Comparison of ENCODE assay signal across 24 mouse cellular contexts in the genomic region with DNA sequence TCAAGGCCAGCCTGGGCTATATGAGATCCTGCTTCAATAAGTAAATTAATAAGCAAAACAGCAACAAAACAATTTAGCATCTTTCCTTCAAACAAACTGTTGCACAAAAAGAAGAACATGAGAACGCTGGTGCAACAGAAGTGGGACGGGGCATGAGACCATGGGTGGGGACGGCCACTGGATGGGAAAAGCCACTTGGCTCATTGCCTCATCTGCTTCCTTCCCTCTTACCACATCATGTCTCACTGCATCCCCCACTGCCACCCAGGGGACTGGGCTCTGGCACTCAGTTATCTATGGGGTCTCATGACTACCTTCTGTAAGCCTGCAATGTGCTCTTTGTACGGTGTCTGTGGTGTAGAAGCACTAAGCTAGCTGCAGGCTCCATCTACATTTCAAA. TPM values are rescaled to one million over a fixed set of nuclear protein-coding genes. Genes with fewer than 3 reads are reported as not detected.
DNase-seq lines count a peak whose midpoint lies in the region; ATAC-seq and TF ChIP-seq lines count a peak whose summit lies in the region.
"Had no signal": no experiment of that assay in that cellular context is flagged by ENCODE, and none has a peak within 500 bp of the region (broad histone marks: within the 10 kb centered on the region; RNA-seq: fewer than 3 reads in every experiment).

No protein-coding gene starts in this region.

- no peak overlapping the region for H3K27ac ChIP-seq in CH12.LX (ENCODE audit: insufficient read depth, low read depth)
- H3K27ac ChIP-seq: embryonic facial prominence, embryonic 13.5 days; embryonic facial prominence, embryonic 15.5 days; forebrain, embryonic 10.5 days; forebrain, embryonic 12.5 days had no signal

- H3K9ac ChIP-seq in CH12.LX (ENCODE audit: insufficient read depth, low read depth), result no peak overlapping the region
- H3K9ac ChIP-seq: embryonic facial prominence, embryonic 13.5 days; embryonic facial prominence, embryonic 15.5 days; forebrain, embryonic 12.5 days had no signal

- no peak for TF ChIP-seq POLR2A in CH12.LX (IDR thresholded peaks at IDR 0.05; ENCODE audit: low read depth, low read length)

- H3K4me1 ChIP-seq in CH12.LX (ENCODE audit: control insufficient read depth in 1 of 2, insufficient read depth in 2 of 2), result peaks cover 26 to 65% of the 10 kb centered on the region in 2 experiments

- 0 out of 2 replicates have a peak overlapping the region, but pooled peaks have one; percentile 14 for H3K4me2 ChIP-seq in CH12.LX (ENCODE audit: insufficient read depth, low read depth, poor library complexity, severe bottlenecking)
- H3K4me2 ChIP-seq: embryonic facial prominence, embryonic 13.5 days; embryonic facial prominence, embryonic 15.5 days; forebrain, embryonic 12.5 days had no signal

- H3K79me2 ChIP-seq in CH12.LX (replicated peaks; ENCODE audit: control insufficient read depth, extremely low read depth, insufficient read depth, poor library complexity, severe bottlenecking), result no peaks in the 10 kb centered on the region

- no peaks in the 10 kb centered on the region for H3K9me3 ChIP-seq in CH12.LX (replicated peaks; ENCODE audit: low read length)
- H3K9me3 ChIP-seq: embryonic facial prominence, embryonic 13.5 days; embryonic facial prominence, embryonic 15.5 days; forebrain, embryonic 10.5 days; forebrain, embryonic 12.5 days had no signal

- no peaks in the 10 kb centered on the region for H3K27me3 ChIP-seq in CH12.LX (replicated peaks)
- H3K27me3 ChIP-seq: embryonic facial prominence, embryonic 13.5 days; embryonic facial prominence, embryonic 15.5 days; forebrain, embryonic 12.5 days; Patski had no signal

- TF ChIP-seq CTCF in CH12.LX (conservative IDR thresholded peaks at IDR 0.05 in 1 of 2, IDR thresholded peaks at IDR 0.05 in 1 of 2; ENCODE audit: low read depth in 2 of 2, low read length in 2 of 2), result no peak

- no peak for TF ChIP-seq RAD21 in CH12.LX (IDR thresholded peaks at IDR 0.05; ENCODE audit: low read depth, low read length)

- in situ Hi-C loops in CH12.LX (cut with MboI; ENCODE audit: low pct_ligation_motif_present, low pct_unique_long_range_greater_than_20kb, low sequenced_read_pairs), result no loop called here

- no peak for TF ChIP-seq EP300 in CH12.LX (IDR thresholded peaks at IDR 0.05; ENCODE audit: low read length)

- dilution Hi-C loops in CH12.LX (cut with MboI; ENCODE audit: extremely low pct_ligation_motif_present, extremely low pct_unique_long_range_greater_than_20kb, low sequenced_read_pairs), result no loop called here

- H3K36me3 ChIP-seq in CH12.LX (replicated peaks in 1 of 2; ENCODE audit: control insufficient read depth in 1 of 2, insufficient read depth in 1 of 2, low read length in 1 of 2), result no peaks in the 10 kb centered on the region
- H3K36me3 ChIP-seq: embryonic facial prominence, embryonic 13.5 days; embryonic facial prominence, embryonic 15.5 days had no signal

- no peak overlapping the region for H3K4me3 ChIP-seq in CH12.LX (replicated peaks in 1 of 3; ENCODE audit: low read depth in 2 of 3, low read length in 2 of 3, poor library complexity in 1 of 3)
- H3K4me3 ChIP-seq: embryonic facial prominence, embryonic 13.5 days; embryonic facial prominence, embryonic 15.5 days; erythroblast, embryonic 14.5 days; forebrain, embryonic 10.5 days; forebrain, embryonic 12.5 days had no signal

- peak; percentile 61 for ATAC-seq in granulocyte monocyte progenitor cell, adult 5-6 weeks (replicated peaks; ENCODE audit: poor library complexity, severe bottlenecking)
- ATAC-seq: activated CD4-positive, CD25-positive, alpha-beta regulatory T cell, adult 4 months; CD4-positive, CD25-positive, alpha-beta regulatory T cell, adult 4 months; forebrain, embryonic 14.5 days; forebrain, embryonic 16.5 days; Patski had no signal

- DNase-seq in adrenal gland, adult 2 months, result peak; percentile 29
- DNase-seq in adrenal gland, adult 8-10 months, result no peak
- no peak for DNase-seq in CH12.LX (ENCODE audit: extremely low read depth)
- no peak for DNase-seq in kidney, postnatal 4 days
- DNase-seq in frontal cortex, adult 2 months (ENCODE audit: extremely low spot score in 1 of 2, low spot score in 1 of 2), result no peak
- DNase-seq: adrenal gland, postnatal 14 days; B cell, adult 2 months; cerebellum, adult 11-12 months; cerebellum, adult 2 months; cerebellum, adult 9-10 months; cerebellum, postnatal 25 days; embryo, embryonic 11 days had no signal

TF ChIP-seq in CH12.LX, 34 proteins besides CTCF, POLR2A, EP300 and RAD21:
- no peak for TF ChIP-seq USF1 (IDR thresholded peaks at IDR 0.05; ENCODE audit: low read depth, low read length)
- TF ChIP-seq ZMIZ1 (IDR thresholded peaks at IDR 0.05; ENCODE audit: low read depth, low read length), result no peak
- TF ChIP-seq MEF2A (IDR thresholded peaks at IDR 0.05; ENCODE audit: borderline replicate concordance, low read depth, low read length), result no peak
- TF ChIP-seq CHD1 (IDR thresholded peaks at IDR 0.05; ENCODE audit: low read depth, low read length), result no peak
- no peak for TF ChIP-seq IRF4 (IDR thresholded peaks at IDR 0.05; ENCODE audit: low read depth, low read length)
- no peak for TF ChIP-seq SMC3 (IDR thresholded peaks at IDR 0.05; ENCODE audit: low read depth, low read length)
- TF ChIP-seq UBTF (IDR thresholded peaks at IDR 0.05; ENCODE audit: low read depth, low read length), result no peak

RNA-seq across cellular contexts. Expression of gene Scrn1, which starts 30.8 kb away (rescaled TPM):
- total RNA-seq in adrenal gland, adult 2 months (2021), result 10 to 100 TPM; 31.4 to 53.7 TPM
- polyA plus RNA-seq in adrenal gland, adult 2 months (2012; rRNA removed), result 7.7 and 9.6 TPM in 2 replicates
- total RNA-seq in adrenal gland, adult 8-10 months (2022), result 10 to 100 TPM; 34.1 to 73.9 (median 49.6) TPM
- total RNA-seq in CH12.LX (2012; rRNA removed), result 0.34 TPM in 1 of 2 replicates, not detected in the other
- 0.59 TPM in 1 of 2 replicates, not detected in the other for total RNA-seq in CH12.LX (2014; rRNA removed)
- 0.04 and 0.15 TPM in 2 replicates for polyA plus RNA-seq in CH12.LX (2012; ENCODE audit: insufficient read length, low read depth)
- not detected in 2 replicates for total RNA-seq in granulocyte monocyte progenitor cell, adult 5-6 weeks (2014; fragmentation: Nextera tagmentation)
- total RNA-seq in granulocyte monocyte progenitor cell, adult 5-6 weeks (2017), result not detected in 2 replicates
- polyA plus RNA-seq in frontal cortex, adult 2 months (2012; rRNA removed), result 101 and 121 TPM in 2 replicates
- total RNA-seq: MEL had no signal
- polyA plus RNA-seq: activated CD4-positive, CD25-positive, alpha-beta regulatory T cell, adult 4 months; erythroblast, embryonic 14.5 days had no signal

RNA-seq across cellular contexts. Expression of gene Plekha8, which starts 59.4 kb away (rescaled TPM):
- total RNA-seq in adrenal gland, adult 2 months (2021), result 10 to 100 TPM; 17.8 to 18.0 TPM
- 2.6 and 2.8 TPM in 2 replicates for polyA plus RNA-seq in adrenal gland, adult 2 months (2012; rRNA removed)
- total RNA-seq in adrenal gland, adult 8-10 months (2022), result 10 to 100 TPM; 19.1 to 25.4 (median 20.4) TPM
- total RNA-seq in CH12.LX (2012; rRNA removed) (10.2 and 10.8 TPM in 2 replicates), CH12.LX (2014; rRNA removed) (9.8 and 11.1 TPM in 2 replicates)
- 5.8 and 6.8 TPM in 2 replicates for polyA plus RNA-seq in CH12.LX (2012; ENCODE audit: insufficient read length, low read depth)
- 2.7 and 4.6 TPM in 2 replicates for total RNA-seq in granulocyte monocyte progenitor cell, adult 5-6 weeks (2014; fragmentation: Nextera tagmentation)
- total RNA-seq in granulocyte monocyte progenitor cell, adult 5-6 weeks (2017), result 2.2 and 3.1 TPM in 2 replicates
- polyA plus RNA-seq in frontal cortex, adult 2 months (2012; rRNA removed), result 7.6 and 8.0 TPM in 2 replicates

Comparison
In these comparisons a context has a peak if more than half of its experiments do, and no peak if none do; other contexts are left out.
1. RNA of gene Scrn1, which starts 30.8 kb away (total RNA-seq): 34.1 to 73.9 TPM in adrenal gland, adult 8-10 months and 31.4 to 53.7 TPM in adrenal gland, adult 2 months; 0.34 to 0.59 TPM in CH12.LX and not detected in granulocyte monocyte progenitor cell, adult 5-6 weeks; every median in the first group is over 10 times any median in the second.